Mouse (Mus musculus) myocyte (in vitro differentiated cells): Measurements from ENCODE around the gene Rfc1.

ENCODE experiments used
- CEBPB ChIP-seq: IDR thresholded peaks from 2 replicates; pipeline ENCODE4 v1.6.1; 2011; ENCODE audit warnings: mild to moderate bottlenecking, moderate library complexity; ENCODE audit not compliant: poor library complexity, insufficient read depth, severe bottlenecking
- E2F4 ChIP-seq: IDR thresholded peaks from one replicate; pipeline ENCODE4 v1.6.1; 2011; ENCODE audit warnings: mild to moderate bottlenecking, control low read depth, moderate library complexity; ENCODE audit not compliant: insufficient read depth
- MAX ChIP-seq: IDR thresholded peaks from one replicate; pipeline ENCODE4 v1.6.1; 2011; ENCODE audit warnings: low read depth, mild to moderate bottlenecking, control low read depth
- MYOD1 ChIP-seq, 3 experiments: IDR thresholded peaks; one replicate each; pipeline ENCODE4 v1.6.1; 2011; ENCODE audit warnings: control low read depth in 2 of 3, low read depth in 2 of 3, mild to moderate bottlenecking in 2 of 3, moderate library complexity in 1 of 3; ENCODE audit not compliant: insufficient read length in 2 of 3, control insufficient read depth in 1 of 3
- MYOG ChIP-seq, 3 experiments: IDR thresholded peaks; one replicate each; pipeline ENCODE4 v1.6.1; 2011; ENCODE audit warnings: control low read depth in 2 of 3, low read depth in 2 of 3, mild to moderate bottlenecking in 2 of 3; ENCODE audit not compliant: insufficient read length in 2 of 3, control insufficient read depth in 1 of 3, insufficient read depth in 1 of 3
- POLR2A ChIP-seq: IDR thresholded peaks from one replicate; pipeline ENCODE4 v1.6.1; 2011; ENCODE audit warnings: low read depth, mild to moderate bottlenecking, control low read depth, moderate library complexity; ENCODE audit not compliant: insufficient read length
- POLR2AphosphoS2 ChIP-seq: IDR thresholded peaks from one replicate; pipeline ENCODE4 v1.6.1; 2011; ENCODE audit warnings: low read depth, control low read depth; ENCODE audit not compliant: insufficient read length
- SRF ChIP-seq: IDR thresholded peaks from one replicate; pipeline ENCODE4 v1.6.1; 2011; ENCODE audit warnings: low read depth; ENCODE audit not compliant: control insufficient read depth, insufficient read length
- TCF12 ChIP-seq: IDR thresholded peaks from one replicate; pipeline ENCODE4 v1.6.1; 2011; ENCODE audit warnings: mild to moderate bottlenecking, control low read depth; ENCODE audit not compliant: poor library complexity, insufficient read depth, severe bottlenecking
- TCF3 ChIP-seq: IDR thresholded peaks from one replicate; pipeline ENCODE4 v1.6.1; 2011; ENCODE audit warnings: low read depth, control low read depth; ENCODE audit not compliant: insufficient read length
- USF1 ChIP-seq: IDR thresholded peaks from one replicate; pipeline ENCODE4 v1.6.1; 2011; ENCODE audit warnings: low read depth, mild to moderate bottlenecking, control low read depth, moderate library complexity

GRCm38 (mm10) chr5:65356851-65357250 is 21.4 kb upstream of the Rfc1 start:
- no peak for TF ChIP-seq MYOD1 (IDR thresholded peaks at IDR 0.05; ENCODE audit: control insufficient read depth in 1 of 3, insufficient read length in 2 of 3, low read depth in 2 of 3)
- TF ChIP-seq POLR2A: no peak
- no peak for TF ChIP-seq E2F4
- TF ChIP-seq USF1: no peak
- no peak for TF ChIP-seq MAX
- no peak for TF ChIP-seq SRF
- TF ChIP-seq MYOG (IDR thresholded peaks at IDR 0.05; ENCODE audit: control insufficient read depth in 1 of 3, insufficient read depth in 1 of 3, insufficient read length in 2 of 3, low read depth in 2 of 3): no peak
- TF ChIP-seq CEBPB: no peak
- TF ChIP-seq POLR2AphosphoS2: no peak
- no peak for TF ChIP-seq TCF12
- no peak for TF ChIP-seq TCF3
